Mouse (Mus musculus) heart, postnatal 0 days (tissue): ENCODE measurements at regions not wholly inside any gene's neighbourhood (a gene's known extent, or its start where the extent isn't known, plus 50 kb on each side); places are given as distances from the start of the nearest gene placed in this dataset.

Experiments used
- ATAC-seq: fragments of 200-750 bp; cut with Nextera tagmentation; 2 replicates; pipeline ENCODE4 v1.8.0; 2017; ENCODE audit warnings: low read depth, moderate number of reproducible peaks, moderate library complexity; ENCODE audit not compliant: insufficient read depth
- DNase-seq: peaks from one replicate; pipeline ENCODE4 v3.0.0-alpha.2; 2016; ENCODE audit warnings: low spot score
- H3K27ac ChIP-seq: fragments of 300-500 bp; sonication (generic); 2 replicates; pipeline ENCODE4 v1.5.1; 2014; ENCODE audit warnings: low read depth, mild to moderate bottlenecking
- H3K27me3 ChIP-seq: fragments of 300-500 bp; sonication (generic); 2 replicates; pipeline ENCODE4 v1.6.1; 2014; ENCODE audit warnings: low read length, mixed read lengths; ENCODE audit not compliant: control insufficient read depth, insufficient read depth
- H3K36me3 ChIP-seq: fragments of 300-500 bp; sonication (generic); replicated peaks from 2 replicates; pipeline ENCODE4 v1.6.1; 2014; ENCODE audit warnings: low read length, mixed read lengths; ENCODE audit not compliant: control insufficient read depth, insufficient read depth
- H3K4me1 ChIP-seq: fragments of 300-500 bp; sonication (generic); 2 replicates; pipeline ENCODE4 v1.6.1; 2014; ENCODE audit warnings: antibody characterized with exemption; ENCODE audit not compliant: control insufficient read depth, insufficient read depth
- H3K4me2 ChIP-seq: fragments of 300-500 bp; sonication (generic); 2 replicates; pipeline ENCODE4 v1.6.1; 2014; ENCODE audit warnings: low read depth, mild to moderate bottlenecking, low read length, moderate library complexity
- H3K4me3 ChIP-seq: fragments of 300-500 bp; sonication (generic); 2 replicates; pipeline ENCODE4 v1.5.1; 2014; ENCODE audit warnings: low read depth, low read length
- H3K9ac ChIP-seq: fragments of 300-500 bp; sonication (generic); replicated peaks from 2 replicates; pipeline ENCODE4 v1.6.1; 2014; ENCODE audit warnings: low read depth, low read length, mixed read lengths
- H3K9me3 ChIP-seq: fragments of 300-500 bp; sonication (generic); replicated peaks from 2 replicates; pipeline ENCODE4 v1.6.1; 2016; ENCODE audit warnings: low read length; ENCODE audit not compliant: control insufficient read depth
- CTCF ChIP-seq: IDR thresholded peaks from 2 replicates; pipeline ENCODE4 v1.5.1; 2016; ENCODE audit warnings: antibody characterized with exemption, control low read depth, low read depth
- EP300 ChIP-seq: IDR thresholded peaks from 2 replicates; pipeline ENCODE4 v1.6.1; 2016; ENCODE audit warnings: antibody characterized with exemption, low read depth
- WGBS: fragments of 180-500 bp; shearing (Covaris S2); extraction: QIAGEN DNeasy Blood & Tissue Kit; methylation state at CpG from one replicate; pipeline ENCODE4 v1.1.7; 2014; 5-methylcytosine and 5-hydroxymethylcytosine counted together

GRCm38 (mm10) chr3:149209260-149209659 lies 218.9 kb upstream of the Adgrl2 start:
- H3K4me1 ChIP-seq: no peaks in the 10 kb centered on the region
- no peak for TF ChIP-seq EP300
- TF ChIP-seq CTCF: no peak
- H3K4me3 ChIP-seq: no peak overlapping the region
- no peaks in the 10 kb centered on the region for H3K27me3 ChIP-seq
- no peak overlapping the region for H3K9ac ChIP-seq
- DNase-seq (no peak), ATAC-seq (no peak)
- H3K27ac ChIP-seq: no peak overlapping the region
- no peaks in the 10 kb centered on the region for H3K9me3 ChIP-seq
- no peaks in the 10 kb centered on the region for H3K36me3 ChIP-seq
- 75% methylated on average over 2 of the region's 2 CpGs for WGBS
- no peak overlapping the region for H3K4me2 ChIP-seq

DNA sequence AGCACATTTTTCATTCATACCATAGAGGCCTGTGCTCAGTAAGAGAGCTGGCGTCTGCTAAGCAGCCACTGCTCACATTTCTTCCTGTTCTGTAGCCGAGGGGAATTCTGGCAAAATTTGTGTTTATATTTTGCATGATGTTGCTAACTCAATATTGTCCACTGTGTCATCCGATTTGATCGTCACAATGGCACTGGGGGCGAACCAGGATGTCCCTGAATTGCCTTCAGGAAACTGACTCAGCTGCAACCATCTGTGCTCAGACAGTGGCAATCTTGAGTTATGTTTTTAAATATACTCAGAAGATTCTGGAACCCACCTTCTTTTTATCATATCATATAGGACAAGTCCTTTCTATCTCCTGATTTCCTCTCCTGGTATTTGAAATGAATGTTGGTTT lies 213.1 kb upstream of the Adgrl2 start:
- WGBS: 69% methylated on average over 5 of the region's 5 CpGs
- peak overlapping the region; percentile 53 for H3K27ac ChIP-seq
- no peaks in the 10 kb centered on the region for H3K36me3 ChIP-seq
- H3K9me3 ChIP-seq: no peaks in the 10 kb centered on the region
- ATAC-seq (peak; percentile 64), DNase-seq (peak; percentile 17)
- no peak overlapping the region for H3K4me3 ChIP-seq
- H3K27me3 ChIP-seq: no peaks in the 10 kb centered on the region
- H3K4me1 ChIP-seq: no peaks in the 10 kb centered on the region
- no peak overlapping the region for H3K9ac ChIP-seq
- TF ChIP-seq EP300 (no peak), CTCF (no peak)
- H3K4me2 ChIP-seq: no peak overlapping the region

GRCm38 (mm10) chr3:149196477-149197185 lies 206.3 kb upstream of the Adgrl2 start:
- Histone ChIP-seq H3K27me3 (no peaks in the 10 kb centered on the region), H3K27ac (no peak overlapping the region), H3K9me3 (no peaks in the 10 kb centered on the region), H3K4me2 (no peak overlapping the region), H3K4me1 (no peaks in the 10 kb centered on the region), H3K4me3 (no peak overlapping the region), H3K9ac (no peak overlapping the region), H3K36me3 (no peaks in the 10 kb centered on the region)
- TF ChIP-seq EP300 (no peak), CTCF (no peak)
- DNase-seq (no peak), ATAC-seq (no peak)
- 84% methylated on average over 8 of the region's 8 CpGs for WGBS

DNA sequence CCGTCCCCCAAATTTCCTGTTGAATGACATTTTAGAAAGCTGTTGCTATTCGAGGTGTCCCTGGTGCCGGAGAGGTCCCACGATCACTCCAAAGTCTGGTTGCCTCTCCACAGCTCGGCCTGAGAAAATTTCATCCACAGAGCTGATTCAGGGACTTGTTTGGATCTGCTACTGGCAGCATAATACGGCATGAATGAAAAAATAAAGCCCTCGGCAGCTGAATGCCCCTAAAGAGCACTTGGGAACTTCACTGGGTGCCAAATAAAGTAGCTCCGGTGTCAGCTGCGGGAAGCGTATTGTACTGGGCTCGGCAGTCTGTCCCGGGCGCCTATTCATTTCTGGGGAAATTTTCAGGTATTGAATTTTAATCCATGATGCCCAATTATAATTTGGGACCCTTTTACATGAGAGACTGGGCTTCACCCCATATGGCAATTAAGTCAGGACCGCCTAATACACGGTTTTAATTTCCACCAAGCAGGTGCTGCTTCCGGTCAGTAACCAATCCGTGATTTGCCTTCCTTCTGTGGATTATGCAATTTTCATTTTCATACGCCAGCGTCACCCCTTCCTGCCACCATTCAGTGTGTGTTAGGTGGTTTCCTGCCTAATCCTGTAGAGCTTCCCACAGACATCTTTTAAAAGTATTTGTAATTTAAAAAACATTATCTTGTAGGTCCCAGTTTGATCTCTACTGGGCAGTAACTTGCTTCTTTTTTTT lies 200.7 kb upstream of the Adgrl2 start:
- peak overlapping the region; percentile 28; the same call in 1 of the 2 replicates for H3K4me2 ChIP-seq
- no peaks in the 10 kb centered on the region for H3K9me3 ChIP-seq
- no peak overlapping the region for H3K4me3 ChIP-seq
- DNase-seq (no peak), ATAC-seq (no peak)
- H3K9ac ChIP-seq: no peak overlapping the region
- no peak overlapping the region for H3K27ac ChIP-seq
- 70% methylated on average over 19 of the region's 19 CpGs for WGBS
- 0 out of 2 replicates have a peak, but pooled peaks cover 3% of the 10 kb centered on the region for H3K4me1 ChIP-seq
- H3K36me3 ChIP-seq: no peaks in the 10 kb centered on the region
- no peak for TF ChIP-seq EP300
- no peak for TF ChIP-seq CTCF
- H3K27me3 ChIP-seq: no peaks in the 10 kb centered on the region

DNA sequence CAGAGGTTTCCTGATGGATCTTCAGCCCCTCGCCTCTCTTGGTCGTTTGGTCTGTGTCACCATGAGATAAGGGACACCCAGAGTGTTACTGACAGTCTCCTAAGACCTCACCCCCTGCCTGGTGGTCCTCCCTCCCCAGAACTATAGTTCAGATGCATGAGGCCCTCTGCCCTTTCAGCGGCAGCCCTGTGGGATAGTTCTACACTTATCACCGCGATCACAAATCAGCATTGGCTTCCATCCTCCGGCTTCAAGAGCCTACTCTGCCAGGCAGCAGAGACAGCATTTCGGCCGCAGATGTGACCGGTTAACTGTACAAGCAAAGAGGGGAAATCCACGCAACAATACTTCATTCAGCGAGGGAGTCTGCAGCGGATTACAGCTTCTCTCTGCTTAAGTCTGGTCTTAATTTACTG lies 193.8 kb upstream of the Adgrl2 start:
- DNase-seq (no peak), ATAC-seq (no peak)
- Histone ChIP-seq H3K9ac (no peak overlapping the region), H3K27ac (no peak overlapping the region), H3K9me3 (no peaks in the 10 kb centered on the region), H3K36me3 (no peaks in the 10 kb centered on the region), H3K4me3 (no peak overlapping the region), H3K4me1 (peaks cover 6% of the 10 kb centered on the region; the same call in 1 of the 2 replicates), H3K27me3 (no peaks in the 10 kb centered on the region), H3K4me2 (0 out of 2 replicates have a peak overlapping the region, but pooled peaks have one; percentile 12)
- 22% methylated on average over 12 of the region's 12 CpGs for WGBS
- TF ChIP-seq EP300: no peak
